Mouse (Mus musculus): Measurements from ENCODE around the gene Defb22. TPM values are rescaled to one million over a fixed set of nuclear protein-coding genes. Genes with fewer than 3 reads are reported as not detected.

Gene Defb22
- polyA plus RNA-seq, 1 experiment from 2014 or later = not detected

- 89% methylated on average over 7 of the region's 7 CpGs for WGBS
- no peaks in the 10 kb centered on the region for H3K9me3 ChIP-seq (ENCODE audit: low read length)
- ATAC-seq (ENCODE audit: low FRiP score, low TSS enrichment) = no peak
Measured at GRCm38 (mm10) chr2:152481726-152482125, 8.2 kb downstream of the Defb22 start.

DNA sequence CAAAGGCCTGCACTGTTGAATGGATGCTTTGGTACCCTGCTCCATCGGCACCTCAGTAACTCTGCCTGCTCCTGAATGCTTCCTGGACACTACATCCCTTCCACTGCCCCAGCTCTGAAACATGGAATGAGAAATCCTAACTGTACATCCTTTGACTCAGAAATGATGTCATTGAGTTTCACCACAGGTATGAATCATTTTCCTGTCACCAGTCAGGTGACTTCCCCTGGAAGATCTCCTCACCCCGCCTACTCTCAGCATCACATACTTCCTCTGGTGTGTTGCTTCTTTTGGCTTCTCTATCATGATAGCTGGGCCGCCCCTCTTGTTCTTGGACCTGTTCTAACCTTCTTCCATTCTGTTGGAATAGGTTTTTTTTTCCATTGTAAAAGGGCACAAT, 9.1 kb downstream of the Defb22 start:
- Histone ChIP-seq H3K4me1 (ENCODE audit: insufficient read depth, low read length) (no peaks in the 10 kb centered on the region), H3K36me3 (ENCODE audit: insufficient read depth, low read length) (no peaks in the 10 kb centered on the region), H3K9ac (replicated peaks; ENCODE audit: low read length) (no peak overlapping the region), H3K4me2 (replicated peaks; ENCODE audit: low read depth, low read length) (no peak overlapping the region), H3K27me3 (ENCODE audit: insufficient read depth, low read length) (no peaks in the 10 kb centered on the region), H3K27ac (ENCODE audit: low read length) (no peak overlapping the region), H3K4me3 (ENCODE audit: low read length) (no peak overlapping the region), H3K9me3 (ENCODE audit: low read length) (no peaks in the 10 kb centered on the region)
- WGBS = 85% methylated on average over 3 of the region's 3 CpGs
- ATAC-seq (ENCODE audit: low FRiP score, low TSS enrichment) = no peak

More at GRCm38 (mm10) chr2:152481726-152482125, 8.2 kb downstream of the Defb22 start:
- H3K4me1 ChIP-seq (ENCODE audit: insufficient read depth, low read length) = no peaks in the 10 kb centered on the region
- no peak overlapping the region for H3K9ac ChIP-seq (replicated peaks; ENCODE audit: low read length)
- H3K4me3 ChIP-seq (ENCODE audit: low read length) = no peak overlapping the region
- no peak overlapping the region for H3K4me2 ChIP-seq (replicated peaks; ENCODE audit: low read depth, low read length)
- H3K36me3 ChIP-seq (ENCODE audit: insufficient read depth, low read length) = no peaks in the 10 kb centered on the region
- H3K27me3 ChIP-seq (ENCODE audit: insufficient read depth, low read length) = no peaks in the 10 kb centered on the region
- H3K27ac ChIP-seq (ENCODE audit: low read length) = no peak overlapping the region

DNA sequence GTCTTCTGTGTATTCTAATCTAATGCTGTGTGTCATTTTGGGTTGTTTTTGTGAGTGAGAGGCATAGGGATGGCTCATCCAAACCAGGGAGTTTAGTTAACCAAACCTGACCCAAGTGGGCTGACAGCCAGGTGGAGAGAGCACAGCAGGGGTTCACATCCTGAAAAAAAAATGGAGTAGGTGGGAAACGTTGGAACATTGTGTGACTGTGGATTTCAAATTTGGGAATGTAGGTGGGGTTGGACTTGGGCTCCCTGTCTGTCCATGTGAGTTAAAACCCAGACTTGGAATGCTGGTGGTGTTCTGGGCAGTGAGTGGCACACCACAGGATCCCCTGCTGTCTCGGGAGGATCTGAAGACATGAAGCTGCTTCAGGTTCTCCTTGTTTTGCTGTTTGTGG, 13.2 kb downstream of the Defb22 start, which contains the start of gene Defb20:
Gene Defb20, plus strand, starts transcription at position 301 of the 400 bp plus-strand sequence.
- no peak for ATAC-seq (ENCODE audit: low FRiP score, low TSS enrichment)
- no peak within 1 kb of the TSS for H3K27ac ChIP-seq (ENCODE audit: low read length)
- H3K27me3 ChIP-seq (ENCODE audit: insufficient read depth, low read length) = no peaks in the 10 kb centered on the region
- H3K4me3 ChIP-seq (ENCODE audit: low read length) = no peak within 1 kb of the TSS
- H3K4me2 ChIP-seq (replicated peaks; ENCODE audit: low read depth, low read length) = no peak within 1 kb of the TSS
- no peaks in the 10 kb centered on the region for H3K9me3 ChIP-seq (ENCODE audit: low read length)
- no peak within 1 kb of the TSS for H3K9ac ChIP-seq (replicated peaks; ENCODE audit: low read length)
- H3K4me1 ChIP-seq (ENCODE audit: insufficient read depth, low read length) = no peaks in the 10 kb centered on the region
- 65% methylated on average over 2 of the region's 2 CpGs for WGBS
- no peaks in the 10 kb centered on the region for H3K36me3 ChIP-seq (ENCODE audit: insufficient read depth, low read length)

DNA sequence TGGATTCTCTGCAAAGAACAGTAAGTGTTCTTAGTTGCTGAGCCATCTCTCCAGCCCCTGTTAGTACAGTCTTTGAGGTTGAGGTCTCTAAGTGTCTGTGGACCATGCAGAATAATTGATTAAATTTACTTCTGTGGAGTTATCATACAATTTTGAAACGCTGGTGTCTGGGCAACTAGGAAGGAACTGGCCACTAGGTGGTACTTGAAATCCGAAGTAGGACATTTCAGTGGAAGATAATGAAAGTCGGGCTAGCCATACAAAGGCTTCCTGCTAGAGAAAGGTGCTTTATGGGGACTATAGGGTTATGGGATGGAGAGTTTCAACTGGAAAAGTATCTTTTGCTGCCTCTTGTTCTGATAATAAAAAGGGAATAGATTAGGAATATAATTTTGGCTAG, 17.5 kb downstream of the Defb22 start:
- H3K27me3 ChIP-seq (ENCODE audit: insufficient read depth, low read length) = no peaks in the 10 kb centered on the region
- H3K4me2 ChIP-seq (replicated peaks; ENCODE audit: low read depth, low read length) = no peak overlapping the region
- WGBS = 22% methylated on average over 3 of the region's 3 CpGs
- no peaks in the 10 kb centered on the region for H3K9me3 ChIP-seq (ENCODE audit: low read length)
- ATAC-seq (ENCODE audit: low FRiP score, low TSS enrichment) = no peak
- no peak overlapping the region for H3K4me3 ChIP-seq (ENCODE audit: low read length)
- H3K36me3 ChIP-seq (ENCODE audit: insufficient read depth, low read length) = no peaks in the 10 kb centered on the region
- no peaks in the 10 kb centered on the region for H3K4me1 ChIP-seq (ENCODE audit: insufficient read depth, low read length)
- no peak overlapping the region for H3K27ac ChIP-seq (ENCODE audit: low read length)
- H3K9ac ChIP-seq (replicated peaks; ENCODE audit: low read length) = no peak overlapping the region

- H3K4me3 ChIP-seq (ENCODE audit: low read length) = no peak overlapping the region
- H3K4me1 ChIP-seq (ENCODE audit: insufficient read depth, low read length) = no peaks in the 10 kb centered on the region
- no peaks in the 10 kb centered on the region for H3K9me3 ChIP-seq (ENCODE audit: low read length)
- H3K27ac ChIP-seq (ENCODE audit: low read length) = no peak overlapping the region
- H3K9ac ChIP-seq (replicated peaks; ENCODE audit: low read length) = no peak overlapping the region
- H3K27me3 ChIP-seq (ENCODE audit: insufficient read depth, low read length) = no peaks in the 10 kb centered on the region
- H3K36me3 ChIP-seq (ENCODE audit: insufficient read depth, low read length) = no peaks in the 10 kb centered on the region
- H3K4me2 ChIP-seq (replicated peaks; ENCODE audit: low read depth, low read length) = no peak overlapping the region
- no peak for ATAC-seq (ENCODE audit: low FRiP score, low TSS enrichment)
- WGBS = 25% methylated on average over 7 of the region's 7 CpGs
Measured at GRCm38 (mm10) chr2:152470973-152471372, 19.0 kb downstream of the Defb22 start.

GRCm38 (mm10) chr2:152464570-152465150, 25.3 kb downstream of the Defb22 start, which contains the start of gene Defb23:
TSS of gene Defb23 (minus strand) at chr2:152464620.
- no peak within 1 kb of the TSS for H3K4me2 ChIP-seq (replicated peaks; ENCODE audit: low read depth, low read length)
- H3K9me3 ChIP-seq (ENCODE audit: low read length) = no peaks in the 10 kb centered on the region
- ATAC-seq (ENCODE audit: low FRiP score, low TSS enrichment) = no peak
- WGBS = 78% methylated on average over 3 of the region's 3 CpGs
- no peak within 1 kb of the TSS for H3K27ac ChIP-seq (ENCODE audit: low read length)
- H3K27me3 ChIP-seq (ENCODE audit: insufficient read depth, low read length) = peaks cover 3% of the 10 kb centered on the region; the same call in 1 of the 2 replicates
- H3K4me1 ChIP-seq (ENCODE audit: insufficient read depth, low read length) = no peaks in the 10 kb centered on the region
- H3K9ac ChIP-seq (replicated peaks; ENCODE audit: low read length) = no peak within 1 kb of the TSS
- no peak within 1 kb of the TSS for H3K4me3 ChIP-seq (ENCODE audit: low read length)
- H3K36me3 ChIP-seq (ENCODE audit: insufficient read depth, low read length) = no peaks in the 10 kb centered on the region

DNA sequence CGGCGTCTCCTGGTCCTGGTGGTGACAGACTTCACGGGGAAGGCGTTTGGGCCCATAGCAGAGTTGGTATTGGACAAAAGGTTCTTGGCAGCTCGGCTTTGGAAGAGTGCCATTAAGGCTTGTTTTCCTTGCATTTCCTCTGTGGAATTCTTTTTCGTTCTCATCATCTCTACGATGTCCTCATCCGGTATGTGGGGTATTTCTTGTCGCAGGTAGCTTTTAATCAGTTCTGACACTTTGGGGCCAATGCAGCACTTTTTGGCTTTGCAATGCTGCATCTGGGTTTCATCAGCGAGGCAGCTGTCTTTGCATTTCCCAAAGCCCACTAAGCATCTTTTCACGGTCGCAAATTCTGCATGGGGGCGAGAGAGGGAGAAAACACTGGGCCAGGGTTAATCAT, 30.7 kb downstream of the Defb22 start:
- Histone ChIP-seq H3K4me2 (replicated peaks; ENCODE audit: low read depth, low read length) (no peak overlapping the region), H3K4me3 (ENCODE audit: low read length) (no peak overlapping the region), H3K27ac (ENCODE audit: low read length) (no peak overlapping the region), H3K36me3 (ENCODE audit: insufficient read depth, low read length) (no peaks in the 10 kb centered on the region), H3K4me1 (ENCODE audit: insufficient read depth, low read length) (no peaks in the 10 kb centered on the region), H3K27me3 (ENCODE audit: insufficient read depth, low read length) (peaks cover 3% of the 10 kb centered on the region; the same call in 1 of the 2 replicates), H3K9ac (replicated peaks; ENCODE audit: low read length) (no peak overlapping the region), H3K9me3 (ENCODE audit: low read length) (no peaks in the 10 kb centered on the region)
- no peak for ATAC-seq (ENCODE audit: low FRiP score, low TSS enrichment)
- 45% methylated on average over 13 of the region's 13 CpGs for WGBS

DNA sequence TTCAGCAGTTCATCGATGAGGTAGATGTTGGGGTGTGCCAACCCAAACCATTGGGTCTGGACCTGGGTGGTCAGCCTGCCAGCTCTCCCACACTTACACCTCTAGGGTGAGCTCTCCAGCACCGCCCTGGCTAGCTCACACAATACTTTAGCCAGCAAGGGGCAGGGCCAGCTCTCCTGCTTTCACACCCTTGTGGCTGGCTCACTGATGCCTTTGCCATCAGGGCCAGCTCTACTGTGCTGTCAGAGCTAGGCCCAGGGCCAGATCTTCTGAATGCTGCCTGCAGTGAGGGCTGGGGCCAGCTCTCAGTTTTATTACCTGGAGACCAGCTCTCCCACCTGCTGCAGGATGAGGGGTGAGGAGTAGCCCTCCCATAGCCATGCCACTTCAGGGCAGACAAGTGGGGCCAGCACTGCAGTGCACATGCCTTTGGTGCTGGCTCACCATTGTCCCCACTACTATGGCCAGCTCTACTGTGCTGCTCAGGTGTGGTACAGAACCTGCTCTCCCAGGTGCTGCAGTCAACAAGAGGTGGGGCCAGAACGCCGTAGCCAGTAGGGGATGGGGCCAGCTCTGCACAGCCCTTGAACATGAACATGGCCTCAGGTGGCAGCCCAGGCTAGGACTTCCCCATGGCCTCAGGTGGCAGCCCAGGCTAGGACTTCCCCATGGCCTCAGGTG, 37.7 kb downstream of the Defb22 start:
- H3K27me3 ChIP-seq (ENCODE audit: insufficient read depth, low read length) = no peaks in the 10 kb centered on the region
- 0 out of 2 replicates have a peak, but pooled peaks cover 3% of the 10 kb centered on the region for H3K4me1 ChIP-seq (ENCODE audit: insufficient read depth, low read length)
- WGBS = 84% methylated on average over 4 of the region's 4 CpGs
- H3K27ac ChIP-seq (ENCODE audit: low read length) = no peak overlapping the region
- H3K4me2 ChIP-seq (replicated peaks; ENCODE audit: low read depth, low read length) = no peak overlapping the region
- H3K36me3 ChIP-seq (ENCODE audit: insufficient read depth, low read length) = no peaks in the 10 kb centered on the region
- no peaks in the 10 kb centered on the region for H3K9me3 ChIP-seq (ENCODE audit: low read length)
- no peak overlapping the region for H3K4me3 ChIP-seq (ENCODE audit: low read length)
- H3K9ac ChIP-seq (replicated peaks; ENCODE audit: low read length) = no peak overlapping the region
- 0 out of 2 replicates have a peak, but pooled peaks have one; percentile 52 for ATAC-seq (ENCODE audit: low FRiP score, low TSS enrichment)

DNA sequence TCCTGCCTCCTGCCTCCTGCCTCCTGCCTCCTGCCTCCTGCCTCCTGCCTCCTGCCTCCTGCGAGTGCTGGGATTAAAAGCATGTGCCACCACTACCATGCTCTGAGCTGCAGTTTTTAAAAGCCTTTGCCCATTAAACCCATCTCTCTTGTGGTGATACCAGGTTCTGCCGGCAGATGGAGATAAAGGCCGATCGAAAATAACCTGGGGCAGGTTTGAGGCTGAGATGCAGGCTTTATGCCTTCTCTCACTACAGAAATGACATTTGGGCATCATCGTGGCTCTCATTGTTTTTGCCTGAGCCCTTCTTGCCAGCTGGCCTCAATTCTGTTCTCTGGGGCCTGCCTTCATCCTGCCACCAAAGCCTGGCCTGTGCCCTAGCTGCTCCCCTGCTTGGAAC, 39.7 kb downstream of the Defb22 start:
- no peak overlapping the region for H3K27ac ChIP-seq (ENCODE audit: low read length)
- no peak overlapping the region for H3K9ac ChIP-seq (replicated peaks; ENCODE audit: low read length)
- no peaks in the 10 kb centered on the region for H3K9me3 ChIP-seq (ENCODE audit: low read length)
- ATAC-seq (ENCODE audit: low FRiP score, low TSS enrichment) = no peak
- WGBS = 5% methylated on average over 5 of the region's 5 CpGs
- H3K4me1 ChIP-seq (ENCODE audit: insufficient read depth, low read length) = 0 out of 2 replicates have a peak, but pooled peaks cover 3% of the 10 kb centered on the region
- H3K36me3 ChIP-seq (ENCODE audit: insufficient read depth, low read length) = no peaks in the 10 kb centered on the region
- H3K27me3 ChIP-seq (ENCODE audit: insufficient read depth, low read length) = no peaks in the 10 kb centered on the region
- H3K4me3 ChIP-seq (ENCODE audit: low read length) = no peak overlapping the region
- no peak overlapping the region for H3K4me2 ChIP-seq (replicated peaks; ENCODE audit: low read depth, low read length)

DNA sequence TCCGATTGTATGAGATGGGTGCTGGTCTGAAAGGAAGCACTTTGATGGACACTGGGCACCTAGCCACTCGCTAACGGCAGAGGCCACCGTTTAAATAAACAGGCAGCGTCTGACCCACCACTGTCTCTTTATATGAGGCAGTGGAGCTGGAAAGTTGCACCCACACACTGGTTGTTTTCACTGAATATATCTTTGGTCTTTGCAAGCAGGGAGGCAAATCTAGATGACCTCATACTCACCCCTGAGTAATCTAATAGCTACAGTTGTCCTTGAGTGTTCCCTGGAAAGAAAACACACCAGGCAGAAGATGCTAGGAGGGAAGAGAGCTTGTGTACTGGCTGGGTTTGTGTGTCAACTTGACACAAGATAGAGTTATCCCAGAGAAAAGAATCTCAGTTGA, 42.5 kb downstream of the Defb22 start:
- no peaks in the 10 kb centered on the region for H3K36me3 ChIP-seq (ENCODE audit: insufficient read depth, low read length)
- H3K27me3 ChIP-seq (ENCODE audit: insufficient read depth, low read length) = no peaks in the 10 kb centered on the region
- H3K9me3 ChIP-seq (ENCODE audit: low read length) = no peaks in the 10 kb centered on the region
- H3K27ac ChIP-seq (ENCODE audit: low read length) = no peak overlapping the region
- no peak overlapping the region for H3K4me3 ChIP-seq (ENCODE audit: low read length)
- no peak overlapping the region for H3K4me2 ChIP-seq (replicated peaks; ENCODE audit: low read depth, low read length)
- ATAC-seq (ENCODE audit: low FRiP score, low TSS enrichment) = no peak
- 14% methylated on average over 5 of the region's 5 CpGs for WGBS
- H3K9ac ChIP-seq (replicated peaks; ENCODE audit: low read length) = no peak overlapping the region
- H3K4me1 ChIP-seq (ENCODE audit: insufficient read depth, low read length) = peaks cover 10% of the 10 kb centered on the region; the same call in 1 of the 2 replicates
